Mouse (Mus musculus) liver, postnatal 0 days (tissue): Measurements from ENCODE around the gene Myrfl. TPM values are rescaled to one million over a fixed set of nuclear protein-coding genes. Genes with fewer than 3 reads are reported as not detected.

Source experiments
- ATAC-seq: fragments of 200-750 bp; cut with Nextera tagmentation; 2 replicates; pipeline ENCODE4 v1.8.0; 2017; ENCODE audit warnings: mild to moderate bottlenecking, moderate library complexity
- DNase-seq: peaks from one replicate; pipeline ENCODE4 v3.0.0-alpha.2; 2016
- H3K27ac ChIP-seq: fragments of 300-500 bp; sonication (generic); 2 replicates; pipeline ENCODE4 v1.5.1; 2014; ENCODE audit warnings: antibody characterized with exemption, moderate library complexity, mild to moderate bottlenecking, low read depth
- H3K27me3 ChIP-seq: fragments of 300-500 bp; sonication (generic); 2 replicates; pipeline ENCODE4 v1.6.1; 2014; ENCODE audit warnings: low read length, control low read depth, mixed read lengths; ENCODE audit not compliant: insufficient read depth
- H3K36me3 ChIP-seq: fragments of 300-500 bp; sonication (generic); replicated peaks from 2 replicates; pipeline ENCODE4 v1.6.1; 2014; ENCODE audit warnings: mild to moderate bottlenecking, control low read depth, low read length, moderate library complexity, mixed read lengths; ENCODE audit not compliant: insufficient read depth
- H3K4me1 ChIP-seq: fragments of 300-500 bp; sonication (generic); 2 replicates; pipeline ENCODE4 v1.6.1; 2014; ENCODE audit warnings: antibody characterized with exemption, mild to moderate bottlenecking, control low read depth; ENCODE audit not compliant: insufficient read depth
- H3K4me2 ChIP-seq: fragments of 300-500 bp; sonication (generic); 2 replicates; pipeline ENCODE4 v1.6.1; 2014; ENCODE audit warnings: low read depth, mild to moderate bottlenecking, low read length, moderate library complexity, mixed read lengths
- H3K4me3 ChIP-seq: fragments of 300-500 bp; sonication (generic); 2 replicates; pipeline ENCODE4 v1.5.1; 2014; ENCODE audit warnings: low read depth, low read length
- H3K9ac ChIP-seq: fragments of 300-500 bp; sonication (generic); replicated peaks from 2 replicates; pipeline ENCODE4 v1.6.1; 2014; ENCODE audit warnings: mild to moderate bottlenecking, moderate library complexity
- H3K9me3 ChIP-seq: fragments of 300-500 bp; sonication (generic); 2 replicates; pipeline ENCODE4 v1.6.1; 2016; ENCODE audit warnings: mild to moderate bottlenecking, control low read depth, low read length, mixed read lengths
- CTCF ChIP-seq: sonication (generic); IDR thresholded peaks from 2 replicates; pipeline ENCODE4 v1.5.1; 2016; ENCODE audit warnings: antibody characterized with exemption, low read depth
- EP300 ChIP-seq: IDR thresholded peaks from 2 replicates; pipeline ENCODE4 v1.6.1; 2016; ENCODE audit warnings: antibody characterized with exemption, low read depth, mild to moderate bottlenecking
- WGBS: fragments of 180-500 bp; shearing (Covaris S2); extraction: QIAGEN DNeasy Blood & Tissue Kit; methylation state at CpG from one replicate; pipeline ENCODE4 v1.1.7; 2014; ENCODE audit not compliant: insufficient replicate concordance; 5-methylcytosine and 5-hydroxymethylcytosine counted together
- polyA plus RNA-seq: library from polyadenylated mRNA; unstranded; fragments of >200 nt; fragmentation: Nextera tagmentation; extraction: Ambion mirVana; gene quantifications from 2 replicates; pipeline ENCODE4 v1.2.1, GENCODE M21; 2015

Gene Myrfl
- polyA plus RNA-seq, 1 experiment from 2014 or later = not detected

GRCm38 (mm10) chr10:116801281-116801680 is 95.4 kb downstream of the Myrfl start:
- no peak overlapping the region for H3K27ac ChIP-seq
- H3K36me3 ChIP-seq = no peaks in the 10 kb centered on the region
- H3K4me1 ChIP-seq = no peaks in the 10 kb centered on the region
- no peak for DNase-seq
- no peak overlapping the region for H3K4me3 ChIP-seq
- H3K9me3 ChIP-seq = no peaks in the 10 kb centered on the region
- H3K9ac ChIP-seq = no peak overlapping the region
- TF ChIP-seq CTCF = no peak
- TF ChIP-seq EP300 = no peak
- WGBS = 54% methylated on average over 4 of the region's 4 CpGs
- H3K27me3 ChIP-seq = no peaks in the 10 kb centered on the region
- ATAC-seq = no peak
- H3K4me2 ChIP-seq = no peak overlapping the region

GRCm38 (mm10) chr10:116796066-116796465 is 100.7 kb downstream of the Myrfl start:
- Histone ChIP-seq H3K9me3 (no peaks in the 10 kb centered on the region), H3K27ac (no peak overlapping the region), H3K27me3 (no peaks in the 10 kb centered on the region), H3K4me2 (no peak overlapping the region), H3K4me3 (no peak overlapping the region), H3K9ac (no peak overlapping the region), H3K4me1 (no peaks in the 10 kb centered on the region), H3K36me3 (no peaks in the 10 kb centered on the region)
- DNase-seq (no peak), ATAC-seq (no peak)
- TF ChIP-seq EP300 (no peak), CTCF (no peak)
- 58% methylated on average over 6 of the region's 6 CpGs for WGBS

- no peak overlapping the region for H3K27ac ChIP-seq
- H3K9ac ChIP-seq = no peak overlapping the region
- TF ChIP-seq EP300 (no peak), CTCF (peak; percentile 72)
- no peaks in the 10 kb centered on the region for H3K27me3 ChIP-seq
- no peaks in the 10 kb centered on the region for H3K4me1 ChIP-seq
- ATAC-seq = no peak
- H3K9me3 ChIP-seq = no peaks in the 10 kb centered on the region
- H3K36me3 ChIP-seq = no peaks in the 10 kb centered on the region
- no peak overlapping the region for H3K4me3 ChIP-seq
- DNase-seq = peak; percentile 25
- no peak overlapping the region for H3K4me2 ChIP-seq
These were observed 107.6 kb downstream of the Myrfl start for GRCm38 (mm10) chr10:116789096-116789495.

GRCm38 (mm10) chr10:116788431-116788830 is 108.3 kb downstream of the Myrfl start:
- no peaks in the 10 kb centered on the region for H3K27me3 ChIP-seq
- DNase-seq = no peak
- no peak overlapping the region for H3K4me2 ChIP-seq
- no peak overlapping the region for H3K4me3 ChIP-seq
- TF ChIP-seq EP300 (no peak), CTCF (no peak)
- no peaks in the 10 kb centered on the region for H3K9me3 ChIP-seq
- no peaks in the 10 kb centered on the region for H3K36me3 ChIP-seq
- H3K27ac ChIP-seq = no peak overlapping the region
- H3K4me1 ChIP-seq = no peaks in the 10 kb centered on the region
- ATAC-seq = no peak
- no peak overlapping the region for H3K9ac ChIP-seq

GRCm38 (mm10) chr10:116784098-116784497 is 112.6 kb downstream of the Myrfl start:
- no peak for DNase-seq
- no peak for TF ChIP-seq EP300
- TF ChIP-seq CTCF = no peak
- ATAC-seq = peak; percentile 97
- WGBS = 61% methylated on average over 6 of the region's 6 CpGs
- no peaks in the 10 kb centered on the region for H3K4me1 ChIP-seq
- no peaks in the 10 kb centered on the region for H3K36me3 ChIP-seq
- no peak overlapping the region for H3K9ac ChIP-seq
- no peaks in the 10 kb centered on the region for H3K27me3 ChIP-seq
- no peaks in the 10 kb centered on the region for H3K9me3 ChIP-seq
- no peak overlapping the region for H3K4me3 ChIP-seq
- H3K27ac ChIP-seq = no peak overlapping the region
- no peak overlapping the region for H3K4me2 ChIP-seq

GRCm38 (mm10) chr10:116783020-116783419 is 113.7 kb downstream of the Myrfl start:
- ATAC-seq (no peak), DNase-seq (no peak)
- Histone ChIP-seq H3K36me3 (no peaks in the 10 kb centered on the region), H3K9me3 (no peaks in the 10 kb centered on the region), H3K9ac (no peak overlapping the region), H3K4me2 (no peak overlapping the region), H3K27me3 (no peaks in the 10 kb centered on the region), H3K4me3 (no peak overlapping the region), H3K4me1 (no peaks in the 10 kb centered on the region), H3K27ac (no peak overlapping the region)
- WGBS = 46% methylated on average over 4 of the region's 5 CpGs
- TF ChIP-seq EP300 (no peak), CTCF (no peak)

- DNase-seq (no peak), ATAC-seq (no peak)
- no peaks in the 10 kb centered on the region for H3K36me3 ChIP-seq
- 82% methylated on average over 8 of the region's 8 CpGs for WGBS
- H3K27ac ChIP-seq = no peak overlapping the region
- no peak for TF ChIP-seq CTCF
- no peak for TF ChIP-seq EP300
- H3K4me3 ChIP-seq = no peak overlapping the region
- H3K27me3 ChIP-seq = no peaks in the 10 kb centered on the region
- H3K4me1 ChIP-seq = no peaks in the 10 kb centered on the region
- H3K9ac ChIP-seq = no peak overlapping the region
- H3K9me3 ChIP-seq = no peaks in the 10 kb centered on the region
- H3K4me2 ChIP-seq = no peak overlapping the region
These were observed 118.8 kb downstream of the Myrfl start for GRCm38 (mm10) chr10:116777947-116778346.
